Mouse (Mus musculus) mesoderm, embryonic 11.5 days (tissue): ENCODE measurements around the gene Zrsr2.

Source experiments
- DNase-seq: peaks from one replicate; pipeline ENCODE4 v3.0.0-alpha.2; 2012; ENCODE audit warnings: low read depth, low spot score

Zrsr2 gene

DNA sequence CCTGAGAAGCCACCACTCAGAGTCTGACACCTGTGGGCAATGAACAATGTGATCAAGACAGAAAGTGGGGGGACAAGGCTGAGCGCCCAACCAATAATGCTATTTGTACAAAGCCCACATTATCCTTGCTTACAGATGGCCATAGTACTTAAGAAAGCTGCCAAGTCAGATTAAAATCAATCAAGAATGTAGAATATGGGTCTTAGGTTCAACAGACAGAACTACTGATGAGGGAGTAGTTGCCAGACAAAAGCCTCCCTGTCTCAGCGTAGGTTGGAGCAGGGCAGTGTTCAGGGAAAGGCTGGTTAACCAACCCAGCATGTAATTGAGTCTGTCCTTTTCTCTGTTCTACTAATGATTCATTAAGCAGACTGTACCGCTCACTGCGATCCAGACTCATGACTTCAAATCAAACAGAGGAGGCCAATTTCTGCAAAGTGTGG, 72.9 kb downstream of the Zrsr2 start:
- no peak for DNase-seq
